Mouse (Mus musculus): ENCODE data around the gene Fst. TPM values are rescaled to one million over a fixed set of nuclear protein-coding genes. Genes with fewer than 3 reads are reported as not detected.

Fst gene
- polyA plus RNA-seq, 1 experiment from 2014 or later = 47.2 TPM

GRCm38 (mm10) chr13:114462548-114463408 is 4.0 kb upstream of the Fst start:
- H3K36me3 ChIP-seq (ENCODE audit: control insufficient read depth, insufficient read depth, low read length) = no peaks in the 10 kb centered on the region
- 75% methylated on average over 8 of the region's 8 CpGs for WGBS
- no peak overlapping the region for H3K27ac ChIP-seq (replicated peaks; ENCODE audit: low read depth, low read length)
- H3K9me3 ChIP-seq (ENCODE audit: control insufficient read depth, low read length) = no peaks in the 10 kb centered on the region
- H3K4me1 ChIP-seq (ENCODE audit: control insufficient read depth, insufficient read depth, low read length) = no peaks in the 10 kb centered on the region
- no peak for ATAC-seq (ENCODE audit: low read depth)
- H3K27me3 ChIP-seq (replicated peaks; ENCODE audit: control insufficient read depth, insufficient read depth, low read length) = peaks cover 15% of the 10 kb centered on the region
- H3K4me3 ChIP-seq (ENCODE audit: low read depth, low read length) = no peak overlapping the region
- DNase-seq (ENCODE audit: low spot score) = no peak
- H3K9ac ChIP-seq (ENCODE audit: low read depth, low read length) = no peak overlapping the region
- no peak overlapping the region for H3K4me2 ChIP-seq (ENCODE audit: low read depth, low read length)

GRCm38 (mm10) chr13:114460306-114460892 is 1.6 kb upstream of the Fst start:
- no peaks in the 10 kb centered on the region for H3K9me3 ChIP-seq (ENCODE audit: control insufficient read depth, low read length)
- H3K27ac ChIP-seq (replicated peaks; ENCODE audit: low read depth, low read length) = peak overlapping the region; percentile 21; the same call in 1 of the 2 replicates
- H3K4me1 ChIP-seq (ENCODE audit: control insufficient read depth, insufficient read depth, low read length) = peaks cover 10% of the 10 kb centered on the region
- DNase-seq (ENCODE audit: low spot score) (peak; percentile 92), ATAC-seq (ENCODE audit: low read depth) (peak; percentile 45; the same call in 1 of the 2 replicates)
- no peaks in the 10 kb centered on the region for H3K36me3 ChIP-seq (ENCODE audit: control insufficient read depth, insufficient read depth, low read length)
- H3K4me3 ChIP-seq (ENCODE audit: low read depth, low read length) = peak overlapping the region; percentile 64
- H3K27me3 ChIP-seq (replicated peaks; ENCODE audit: control insufficient read depth, insufficient read depth, low read length) = peaks cover 30% of the 10 kb centered on the region
- H3K9ac ChIP-seq (ENCODE audit: low read depth, low read length) = 0 out of 2 replicates have a peak overlapping the region, but pooled peaks have one; percentile 19
- under 1% methylated on average over 29 of the region's 29 CpGs for WGBS
- H3K4me2 ChIP-seq (ENCODE audit: low read depth, low read length) = peak overlapping the region; percentile 98

- H3K4me1 ChIP-seq (ENCODE audit: control insufficient read depth, insufficient read depth, low read length) = peaks cover 10% of the 10 kb centered on the region
- peaks cover 36% of the 10 kb centered on the region for H3K27me3 ChIP-seq (replicated peaks; ENCODE audit: control insufficient read depth, insufficient read depth, low read length)
- peak overlapping the region; percentile 64 for H3K4me3 ChIP-seq (ENCODE audit: low read depth, low read length)
- peak overlapping the region; percentile 70 for H3K9ac ChIP-seq (ENCODE audit: low read depth, low read length)
- under 1% methylated on average over 15 of the region's 16 CpGs for WGBS
- H3K36me3 ChIP-seq (ENCODE audit: control insufficient read depth, insufficient read depth, low read length) = no peaks in the 10 kb centered on the region
- peak overlapping the region; percentile 72; the same call in 1 of the 2 replicates for H3K27ac ChIP-seq (replicated peaks; ENCODE audit: low read depth, low read length)
- DNase-seq (ENCODE audit: low spot score) (no peak), ATAC-seq (ENCODE audit: low read depth) (no peak)
- H3K4me2 ChIP-seq (ENCODE audit: low read depth, low read length) = peak overlapping the region; percentile 98
- no peaks in the 10 kb centered on the region for H3K9me3 ChIP-seq (ENCODE audit: control insufficient read depth, low read length)
Measured at GRCm38 (mm10) chr13:114459701-114460160, 980 bp upstream of the Fst start.

GRCm38 (mm10) chr13:114458291-114458885 is 363 bp downstream of the Fst start:
- peaks cover 36% of the 10 kb centered on the region for H3K27me3 ChIP-seq (replicated peaks; ENCODE audit: control insufficient read depth, insufficient read depth, low read length)
- peak overlapping the region; percentile 77 for H3K27ac ChIP-seq (replicated peaks; ENCODE audit: low read depth, low read length)
- H3K9ac ChIP-seq (ENCODE audit: low read depth, low read length) = peak overlapping the region; percentile 70
- no peaks in the 10 kb centered on the region for H3K36me3 ChIP-seq (ENCODE audit: control insufficient read depth, insufficient read depth, low read length)
- H3K9me3 ChIP-seq (ENCODE audit: control insufficient read depth, low read length) = no peaks in the 10 kb centered on the region
- peaks cover 10% of the 10 kb centered on the region for H3K4me1 ChIP-seq (ENCODE audit: control insufficient read depth, insufficient read depth, low read length)
- ATAC-seq (ENCODE audit: low read depth) = peak; percentile 70
- peak overlapping the region; percentile 64 for H3K4me3 ChIP-seq (ENCODE audit: low read depth, low read length)
- under 1% methylated on average over 18 of the region's 56 CpGs for WGBS
- H3K4me2 ChIP-seq (ENCODE audit: low read depth, low read length) = peak overlapping the region; percentile 98
- no peak for DNase-seq (ENCODE audit: low spot score)

GRCm38 (mm10) chr13:114457567-114458120 is 1.1 kb downstream of the Fst start:
- Histone ChIP-seq H3K27me3 (replicated peaks; ENCODE audit: control insufficient read depth, insufficient read depth, low read length) (peaks cover 36% of the 10 kb centered on the region), H3K9me3 (ENCODE audit: control insufficient read depth, low read length) (no peaks in the 10 kb centered on the region), H3K27ac (replicated peaks; ENCODE audit: low read depth, low read length) (no peak overlapping the region), H3K9ac (ENCODE audit: low read depth, low read length) (peak overlapping the region; percentile 70), H3K4me1 (ENCODE audit: control insufficient read depth, insufficient read depth, low read length) (peaks cover 10% of the 10 kb centered on the region), H3K4me3 (ENCODE audit: low read depth, low read length) (peak overlapping the region; percentile 64), H3K4me2 (ENCODE audit: low read depth, low read length) (peak overlapping the region; percentile 98), H3K36me3 (ENCODE audit: control insufficient read depth, insufficient read depth, low read length) (no peaks in the 10 kb centered on the region)
- DNase-seq (ENCODE audit: low spot score) (peak; percentile 2), ATAC-seq (ENCODE audit: low read depth) (no peak)
- 2% methylated on average over 15 of the region's 15 CpGs for WGBS

- Histone ChIP-seq H3K9me3 (ENCODE audit: control insufficient read depth, low read length) (no peaks in the 10 kb centered on the region), H3K36me3 (ENCODE audit: control insufficient read depth, insufficient read depth, low read length) (0 out of 2 replicates have a peak, but pooled peaks cover under 1% of the 10 kb centered on the region), H3K4me1 (ENCODE audit: control insufficient read depth, insufficient read depth, low read length) (peaks cover 10% of the 10 kb centered on the region), H3K4me2 (ENCODE audit: low read depth, low read length) (peak overlapping the region; percentile 98), H3K27ac (replicated peaks; ENCODE audit: low read depth, low read length) (no peak overlapping the region), H3K9ac (ENCODE audit: low read depth, low read length) (peak overlapping the region; percentile 59), H3K4me3 (ENCODE audit: low read depth, low read length) (peak overlapping the region; percentile 64), H3K27me3 (replicated peaks; ENCODE audit: control insufficient read depth, insufficient read depth, low read length) (peaks cover 36% of the 10 kb centered on the region)
- no peak for ATAC-seq (ENCODE audit: low read depth)
- under 1% methylated on average over 34 of the region's 44 CpGs for WGBS
- DNase-seq (ENCODE audit: low spot score) = peak; percentile 32
Measured at GRCm38 (mm10) chr13:114456766-114457566, 1.8 kb downstream of the Fst start.

GRCm38 (mm10) chr13:114456224-114456623 is 2.5 kb downstream of the Fst start:
- under 1% methylated on average over 14 of the region's 14 CpGs for WGBS
- H3K4me1 ChIP-seq (ENCODE audit: control insufficient read depth, insufficient read depth, low read length) = peaks cover 10% of the 10 kb centered on the region
- peak overlapping the region; percentile 64 for H3K4me3 ChIP-seq (ENCODE audit: low read depth, low read length)
- peaks cover 7% of the 10 kb centered on the region; the same call in 1 of the 2 replicates for H3K36me3 ChIP-seq (ENCODE audit: control insufficient read depth, insufficient read depth, low read length)
- H3K27ac ChIP-seq (replicated peaks; ENCODE audit: low read depth, low read length) = no peak overlapping the region
- no peak overlapping the region; the same call in 1 of the 2 replicates for H3K9ac ChIP-seq (ENCODE audit: low read depth, low read length)
- no peaks in the 10 kb centered on the region for H3K9me3 ChIP-seq (ENCODE audit: control insufficient read depth, low read length)
- peak overlapping the region; percentile 98 for H3K4me2 ChIP-seq (ENCODE audit: low read depth, low read length)
- peaks cover 36% of the 10 kb centered on the region for H3K27me3 ChIP-seq (replicated peaks; ENCODE audit: control insufficient read depth, insufficient read depth, low read length)
- ATAC-seq (ENCODE audit: low read depth) (no peak), DNase-seq (ENCODE audit: low spot score) (peak; percentile 55)
